Mouse (Mus musculus): ENCODE data around the gene Myt1l. TPM values are rescaled to one million over a fixed set of nuclear protein-coding genes. Genes with fewer than 3 reads are reported as not detected.

Gene Myt1l
- polyA plus RNA-seq, 2 experiments from 2014 or later: 0.20 TPM; not detected in 1

DNA sequence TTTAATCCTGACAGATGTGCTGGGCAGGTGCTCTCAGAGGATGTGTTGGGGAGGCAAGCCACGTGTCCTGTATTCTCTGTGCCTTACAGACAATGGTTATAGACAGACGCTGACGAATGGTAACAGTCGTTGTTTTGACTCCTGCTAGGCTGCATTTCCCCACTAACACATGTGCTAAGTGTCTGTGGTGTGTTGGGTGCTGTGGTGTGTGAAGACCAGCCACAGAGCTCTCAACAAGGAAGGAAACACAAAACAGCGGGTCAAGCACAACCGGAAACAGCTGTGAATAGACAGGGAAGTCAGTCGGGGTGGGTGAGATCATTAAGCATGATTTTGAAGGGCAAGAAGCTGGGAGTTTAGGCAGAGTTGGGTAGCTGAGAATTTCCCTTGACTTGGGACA lies 41.1 kb downstream of the Myt1l start:
- no peak for ATAC-seq

DNA sequence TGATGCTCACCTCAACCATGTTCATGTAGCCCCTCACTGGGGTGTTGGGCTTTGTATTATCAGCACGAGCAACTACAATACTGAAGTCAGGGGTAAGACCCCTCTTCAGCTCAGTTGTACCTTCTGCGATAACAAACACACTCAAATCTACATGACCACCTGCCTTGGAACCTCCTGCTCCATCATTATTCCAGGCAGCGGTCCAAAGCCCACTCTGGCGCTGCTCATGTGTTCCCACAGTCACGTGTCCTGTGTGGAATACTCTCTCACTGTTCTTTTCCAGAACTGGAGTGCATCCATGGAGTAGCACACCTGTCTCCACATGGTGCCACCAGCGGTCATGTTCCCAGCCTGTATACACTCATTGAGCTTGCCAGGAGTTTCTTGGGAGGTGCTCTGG lies 42.2 kb downstream of the Myt1l start:
- no peak for ATAC-seq

DNA sequence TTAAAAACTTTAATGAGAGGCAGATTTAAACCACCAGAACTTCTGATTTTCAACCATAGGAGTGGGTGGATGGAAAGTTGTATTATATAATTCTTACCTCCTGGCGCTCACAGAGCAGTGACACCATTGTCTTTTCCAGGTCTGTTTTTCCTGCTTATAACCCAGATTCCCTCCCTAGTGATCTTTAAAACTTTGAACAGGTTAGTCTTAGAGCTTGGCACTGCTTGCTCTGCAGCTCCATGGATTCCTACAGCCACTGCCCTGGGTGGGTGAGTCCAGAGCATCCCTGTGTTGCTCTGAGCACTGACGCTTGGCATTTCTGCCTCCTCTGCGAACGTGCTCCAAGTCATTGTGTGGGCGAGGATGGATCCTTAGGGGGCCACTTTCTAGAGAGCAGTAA lies 43.4 kb downstream of the Myt1l start:
- no peak for ATAC-seq

DNA sequence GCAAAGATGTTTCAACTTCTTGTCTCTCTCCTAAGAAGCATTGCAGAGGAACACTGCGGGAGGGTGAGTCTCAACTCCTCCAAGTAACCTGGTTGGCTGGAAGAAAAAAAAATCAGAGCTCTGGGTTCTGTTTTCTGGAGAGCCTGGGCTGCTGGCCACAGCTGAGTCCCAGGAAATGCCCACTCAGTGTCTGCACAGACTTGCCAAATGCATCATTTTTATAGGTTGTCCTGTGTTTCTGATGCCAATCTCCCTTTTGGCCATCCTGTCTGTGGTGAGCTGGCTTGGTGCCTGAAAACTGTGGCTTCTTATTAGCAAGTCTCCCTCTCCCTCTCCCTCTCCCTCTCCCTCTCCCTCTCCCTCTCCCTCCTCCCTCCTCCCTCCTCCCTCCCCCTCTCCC lies 65.6 kb downstream of the Myt1l start:
- no peak for ATAC-seq

DNA sequence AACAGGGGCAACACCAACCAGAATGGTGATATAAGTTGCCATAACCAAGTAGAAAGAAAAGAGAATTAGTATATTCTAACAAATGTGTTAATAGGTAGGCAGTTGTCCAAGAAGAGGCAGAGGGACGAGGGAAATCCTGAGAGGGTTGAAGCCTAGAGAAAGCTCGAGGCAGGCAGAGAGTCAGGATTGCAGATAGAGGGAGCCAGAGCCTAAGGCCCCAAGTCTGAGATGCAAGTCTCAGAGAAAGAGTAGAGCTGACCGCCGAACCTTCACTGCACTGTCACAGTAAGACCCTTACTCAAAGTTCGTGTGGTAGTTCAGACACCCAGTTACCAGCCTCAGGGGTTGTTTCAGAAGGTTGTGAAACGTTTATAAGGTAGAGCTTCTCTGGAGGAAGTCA lies 71.7 kb downstream of the Myt1l start:
- no peak for ATAC-seq

DNA sequence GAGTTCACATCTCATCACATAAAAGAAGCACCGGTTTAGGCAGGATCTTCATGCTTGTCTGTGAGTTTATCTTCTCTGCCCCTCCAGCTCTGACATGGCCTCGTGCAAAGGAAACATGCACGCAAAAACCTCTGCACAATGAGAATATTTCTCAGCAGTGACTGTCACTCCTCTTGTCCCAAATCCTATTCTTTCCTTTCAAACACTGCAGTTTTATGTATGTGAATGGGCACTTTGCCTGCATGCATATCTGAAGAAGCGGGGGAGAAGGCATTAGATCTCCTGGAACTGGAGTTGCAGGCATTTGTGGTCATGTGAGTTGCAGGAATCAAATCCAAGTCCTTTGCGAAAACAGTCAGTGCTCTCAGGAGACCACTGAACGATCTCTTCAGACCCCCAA lies 73.0 kb downstream of the Myt1l start:
- no peak for ATAC-seq

DNA sequence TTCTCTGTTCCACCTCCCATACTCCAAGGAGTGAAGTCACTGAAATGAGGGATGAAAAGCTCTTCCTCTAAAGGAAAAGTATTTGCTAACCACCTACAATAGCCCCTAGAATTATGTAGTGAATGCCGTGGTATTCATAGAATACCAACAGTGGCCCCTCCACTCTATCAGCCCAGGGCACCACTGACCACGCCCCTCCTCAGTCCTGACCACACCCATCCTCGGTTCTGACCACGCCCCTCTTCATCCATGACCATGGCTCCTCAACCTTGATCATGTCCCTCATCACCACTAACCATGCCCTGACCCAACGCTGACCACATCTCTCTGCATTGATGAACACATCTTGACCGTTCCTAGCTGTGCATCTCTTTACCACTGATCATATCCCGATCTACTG lies 76.5 kb downstream of the Myt1l start:
- ATAC-seq: no peak

DNA sequence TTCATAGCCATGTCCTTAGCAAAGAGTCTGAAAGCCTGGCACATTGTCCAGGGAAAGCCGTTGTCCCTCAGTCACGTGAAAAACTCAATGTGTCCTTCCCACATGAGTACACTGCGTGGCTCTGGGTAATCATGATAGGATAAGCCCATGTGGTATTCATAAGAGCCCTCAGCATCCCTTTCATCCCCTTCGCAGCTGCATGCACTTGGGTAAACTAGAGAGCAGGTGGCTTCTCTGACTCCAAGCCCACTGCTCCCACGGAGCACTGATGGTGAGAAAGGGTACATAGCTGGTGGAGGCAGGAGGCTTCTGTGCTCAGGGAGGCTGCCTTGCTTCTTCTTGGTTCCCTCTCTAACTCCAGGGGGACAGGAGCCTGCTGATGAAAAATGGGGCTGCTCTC lies 76.9 kb downstream of the Myt1l start:
- ATAC-seq: no peak

DNA sequence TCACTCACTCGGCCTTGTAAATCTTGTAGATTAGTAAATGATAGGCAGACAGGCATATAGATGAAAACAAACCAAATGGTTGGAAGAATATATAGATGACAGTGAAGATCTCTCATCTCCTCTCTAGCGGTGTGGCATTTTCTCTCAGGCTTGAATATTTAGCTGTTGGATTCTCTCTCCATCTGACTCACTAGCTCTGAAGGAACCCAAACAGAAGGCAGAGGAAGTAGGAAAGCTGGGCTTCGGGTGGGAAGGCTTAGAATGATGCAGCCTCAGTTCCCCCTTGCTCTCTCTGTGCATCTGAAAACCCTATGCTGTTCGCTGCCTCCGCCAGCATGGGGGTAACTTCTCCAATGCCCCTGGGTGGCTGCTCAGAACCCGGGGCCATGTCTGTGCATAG lies 78.0 kb downstream of the Myt1l start:
- no peak for ATAC-seq

DNA sequence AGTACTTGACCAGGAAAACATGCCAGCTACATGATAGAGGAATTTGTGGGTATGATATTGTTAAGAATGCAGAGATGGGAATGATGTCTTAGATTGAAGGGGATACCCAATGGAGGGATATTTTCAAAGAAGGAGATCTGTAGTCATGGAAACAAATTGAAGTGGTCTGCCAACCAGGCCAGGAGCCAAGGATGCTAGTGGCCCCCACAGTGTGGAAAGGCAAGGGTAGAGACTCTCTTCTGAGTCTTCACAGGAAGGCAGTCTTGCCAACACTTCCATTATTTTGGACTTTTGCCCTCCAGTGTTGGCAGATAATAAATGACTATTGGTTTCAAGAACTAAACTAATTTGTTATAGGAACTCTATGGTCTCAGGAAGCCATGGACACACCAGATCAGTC lies 89.6 kb downstream of the Myt1l start:
- no peak for ATAC-seq

DNA sequence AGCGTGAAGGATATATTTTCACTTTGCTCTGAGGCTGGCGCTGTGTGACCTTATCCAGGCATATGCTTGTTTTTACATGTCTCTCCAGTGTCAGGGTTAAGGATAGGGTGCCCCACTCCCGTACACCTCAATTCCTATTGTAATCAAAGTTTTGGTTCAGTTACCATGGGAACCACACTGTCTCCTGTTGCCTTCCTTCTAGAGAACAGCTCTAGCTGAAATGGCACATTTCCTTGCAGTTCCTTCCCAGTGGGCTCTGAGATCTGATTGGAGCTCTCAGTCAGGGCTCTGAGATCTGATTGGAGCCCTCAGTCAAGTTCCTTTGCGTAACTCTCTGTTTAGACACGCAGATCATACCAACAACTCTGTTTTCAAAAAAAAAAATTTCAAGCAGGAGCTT lies 93.3 kb downstream of the Myt1l start:
- no peak for ATAC-seq

DNA sequence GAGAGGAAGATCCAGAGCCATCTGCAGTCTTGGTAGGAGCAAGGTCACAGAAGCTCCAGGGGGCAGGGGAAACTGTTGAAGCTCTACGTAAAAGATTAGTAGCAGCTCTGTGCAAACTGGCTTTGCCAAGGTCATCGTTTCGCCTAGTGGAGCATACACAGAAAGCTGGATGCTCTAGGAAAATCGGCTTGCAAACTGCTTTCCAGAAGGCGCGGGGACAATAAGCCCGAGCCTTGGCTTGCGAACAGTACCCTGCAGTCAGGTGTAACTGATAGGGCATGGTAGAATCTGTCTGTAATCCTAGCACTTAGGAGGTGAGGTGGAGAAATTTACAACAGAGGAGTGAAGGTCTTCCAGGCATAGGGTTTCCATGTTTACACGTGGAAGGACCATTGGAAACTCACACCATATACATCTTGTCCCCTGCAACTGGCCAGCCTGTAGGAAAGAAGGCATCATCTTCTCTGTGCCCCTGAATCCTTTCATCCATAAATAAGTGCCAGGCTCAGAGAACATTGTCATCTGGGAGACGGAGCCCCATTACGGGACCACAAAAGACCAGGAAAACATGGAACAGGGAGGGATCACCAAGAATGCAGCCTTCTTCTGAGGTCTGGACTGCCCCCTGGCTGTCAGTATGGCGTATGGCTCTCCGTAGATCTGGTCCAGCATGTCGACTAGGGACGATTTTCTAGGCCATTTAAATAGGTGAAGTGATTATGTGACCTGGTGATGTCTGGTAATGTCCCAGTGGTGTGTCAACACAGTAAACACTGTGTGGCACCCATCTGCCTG lies 100.0 kb downstream of the Myt1l start:
- no peak for ATAC-seq

DNA sequence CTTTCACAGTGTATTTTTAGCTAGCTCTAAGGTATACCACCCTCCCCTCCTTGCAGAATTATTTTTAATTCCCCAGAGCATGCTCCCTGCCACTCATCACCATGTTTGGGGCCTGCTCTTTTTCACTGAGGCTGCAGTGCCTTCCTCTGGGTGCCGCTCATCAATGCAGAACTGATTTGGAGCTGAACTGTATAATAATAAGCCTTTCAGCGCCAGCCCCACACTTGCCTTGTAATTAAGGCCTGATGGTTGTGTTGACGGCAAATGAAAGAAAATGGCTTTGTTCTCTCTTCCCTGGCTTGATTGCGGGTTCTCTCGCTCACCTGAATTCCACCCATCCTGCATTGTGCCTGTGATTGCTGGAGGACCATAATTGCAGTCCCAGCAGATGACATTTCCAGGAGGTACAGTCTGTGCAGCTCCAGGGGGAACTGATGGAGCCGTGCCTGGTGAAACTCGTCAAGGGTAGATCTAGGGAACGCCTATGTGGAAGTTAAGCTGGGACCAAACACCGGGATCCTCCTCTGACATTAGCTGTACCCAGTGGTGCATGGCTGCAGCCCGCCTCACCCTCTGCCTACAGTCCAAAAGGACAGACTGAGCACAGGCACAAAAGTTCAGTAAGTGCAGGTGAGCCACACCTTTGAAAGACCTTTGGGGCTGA lies 101.8 kb downstream of the Myt1l start:
- no peak for ATAC-seq

DNA sequence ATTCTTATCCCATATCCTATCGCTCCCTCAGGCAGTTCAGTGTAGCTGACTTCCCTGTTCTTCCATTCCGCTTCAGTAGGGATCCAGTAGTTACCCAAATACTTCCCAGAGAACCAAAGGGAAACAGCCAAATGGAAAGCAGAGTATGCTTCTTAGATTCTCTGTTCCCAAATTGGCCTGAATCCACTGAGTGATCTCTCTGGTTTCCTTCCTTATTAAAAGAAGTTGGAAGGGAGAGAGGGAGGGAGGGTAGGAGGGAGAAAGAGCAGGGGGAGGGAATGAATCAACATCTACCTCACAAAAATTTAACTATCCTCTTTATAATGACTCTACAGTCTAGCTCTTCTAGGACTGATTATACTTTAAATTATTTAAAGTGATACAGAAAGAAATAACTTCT lies 106.3 kb downstream of the Myt1l start:
- no peak for ATAC-seq

DNA sequence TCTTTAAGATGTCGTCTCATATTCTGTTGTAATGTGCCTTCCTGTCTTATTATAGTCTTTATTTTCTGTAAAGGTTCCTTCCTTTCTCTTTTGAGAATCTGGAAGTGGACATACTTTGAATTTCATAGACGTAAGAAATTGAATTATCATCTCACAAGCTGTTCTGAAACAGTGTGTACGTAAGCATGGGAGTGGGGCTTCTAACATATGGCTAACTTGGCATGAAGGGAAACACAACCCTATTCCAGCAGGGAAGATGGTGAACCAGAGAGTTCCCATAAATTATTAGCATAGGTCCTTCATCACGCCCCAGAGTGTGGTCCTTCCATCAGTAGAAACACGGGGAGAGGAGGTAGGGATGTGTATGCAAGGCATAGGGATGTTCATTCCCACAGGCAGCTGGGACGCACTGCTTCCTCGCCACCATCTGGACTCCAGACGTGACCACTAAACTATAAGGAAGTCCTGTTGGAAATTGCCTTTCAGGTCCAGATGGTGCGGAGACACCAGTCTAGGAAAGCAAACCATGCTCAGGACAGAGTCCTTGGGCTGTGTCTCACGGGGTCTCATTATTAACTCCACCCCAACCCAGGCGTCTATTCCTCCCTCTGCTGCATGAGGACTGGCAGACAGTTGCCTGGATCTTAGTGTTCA lies 111.5 kb downstream of the Myt1l start:
- no peak for ATAC-seq

DNA sequence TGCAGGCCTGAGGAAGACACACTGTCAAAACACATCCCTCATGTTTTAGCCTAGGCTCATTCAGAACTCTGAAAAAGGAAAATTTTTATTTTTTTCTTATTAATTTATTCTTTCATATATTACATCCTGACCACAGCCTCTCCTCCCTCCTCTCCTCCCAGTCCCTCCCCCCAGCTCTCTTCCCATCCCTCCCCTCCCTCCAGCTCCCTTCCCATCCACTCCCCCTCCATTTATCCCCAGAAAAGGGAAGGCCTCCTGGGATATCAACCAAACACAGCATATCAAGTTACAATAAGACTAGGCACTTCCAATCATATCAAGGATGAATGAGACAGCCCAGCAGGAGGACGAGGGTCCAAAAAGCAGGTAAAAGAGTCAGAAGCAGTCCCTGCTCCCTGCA lies 112.0 kb downstream of the Myt1l start:
- no peak for ATAC-seq

DNA sequence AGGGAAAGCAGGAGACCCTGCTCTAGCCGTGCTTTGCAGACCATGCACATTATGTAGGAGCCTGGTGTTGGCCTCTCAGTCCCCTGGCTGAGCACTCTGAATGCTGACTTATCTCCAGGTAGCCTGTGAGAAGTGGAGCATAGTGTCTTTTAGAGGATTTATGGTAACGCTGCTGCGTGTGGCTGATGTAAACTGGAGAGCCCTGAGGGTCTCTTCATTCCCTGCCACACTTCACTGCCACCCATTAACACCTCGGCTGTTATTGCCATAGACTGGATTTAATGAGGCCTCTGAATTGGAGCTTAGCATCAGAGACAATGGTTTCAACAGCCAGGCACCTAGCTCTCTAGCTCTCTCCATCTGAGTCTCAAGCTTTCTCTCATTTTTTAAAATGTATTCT lies 114.7 kb downstream of the Myt1l start:
- no peak for ATAC-seq

DNA sequence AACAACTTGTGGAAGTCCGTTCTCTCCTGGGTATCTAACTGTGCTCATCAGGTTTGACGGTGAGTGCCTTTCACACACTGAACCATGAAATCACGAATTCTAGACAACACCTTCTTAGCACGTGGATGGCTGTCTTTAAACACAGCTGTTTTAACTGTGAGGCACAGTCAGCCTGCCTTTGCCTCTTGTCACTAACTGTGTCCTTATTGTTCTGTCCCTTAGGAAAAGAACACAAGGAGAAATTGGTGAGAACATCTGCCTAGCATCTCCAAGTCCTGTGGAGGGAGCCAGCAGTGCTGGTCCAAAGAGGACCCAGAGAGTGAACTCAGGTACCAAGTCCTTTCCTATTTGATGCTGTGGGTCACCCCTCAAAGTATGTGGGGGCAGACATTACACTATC lies 115.9 kb downstream of the Myt1l start:
- no peak for ATAC-seq

DNA sequence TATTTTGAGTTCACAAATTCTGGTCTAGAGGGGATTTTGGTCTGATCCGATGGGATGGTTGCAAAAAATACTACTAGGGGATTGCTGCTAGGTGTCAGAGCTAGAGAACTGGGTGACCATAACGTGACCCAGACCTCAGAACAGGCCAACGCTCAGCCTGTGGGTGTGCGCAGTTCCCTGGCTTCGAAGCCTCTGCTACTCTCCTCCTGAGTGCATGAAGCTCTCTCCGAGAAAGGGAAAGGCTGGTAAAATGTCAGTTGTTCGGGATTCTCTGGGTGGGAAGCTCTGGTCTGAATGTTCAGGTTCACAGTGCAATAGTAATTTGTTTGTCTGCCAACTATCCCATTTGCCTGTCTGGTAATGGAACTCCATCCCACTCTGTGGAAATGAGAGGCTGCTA lies 116.5 kb downstream of the Myt1l start:
- ATAC-seq: no peak

DNA sequence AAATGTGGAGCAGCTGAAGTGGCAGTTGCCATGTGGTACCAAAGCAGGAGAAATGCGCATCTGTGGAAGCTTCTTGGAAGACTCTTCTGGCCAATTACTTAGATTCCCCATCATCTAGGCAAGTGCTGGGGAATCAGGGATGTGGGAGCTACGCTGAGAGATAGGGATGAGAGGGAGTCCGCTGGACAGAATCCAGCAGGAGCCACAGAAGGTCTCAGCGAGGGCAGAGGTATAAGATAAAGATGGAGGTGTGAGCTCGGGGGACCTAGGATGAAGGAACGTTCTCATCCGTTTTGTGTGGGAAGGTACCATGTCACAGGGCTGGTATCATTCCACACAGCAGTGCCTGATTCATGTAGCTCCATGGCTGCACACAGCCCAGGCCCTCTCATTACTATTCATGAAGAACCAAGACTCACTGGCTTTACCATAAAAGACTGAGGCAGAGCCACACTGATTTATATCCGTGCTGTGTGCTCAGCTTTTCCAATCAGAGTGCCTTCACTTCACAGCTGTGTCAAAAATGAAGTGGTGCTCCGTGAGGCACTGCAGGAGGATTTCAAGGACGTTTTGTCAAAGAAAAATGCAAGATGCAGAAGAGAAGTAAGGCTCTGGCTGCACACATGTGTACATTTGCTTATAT lies 121.4 kb downstream of the Myt1l start:
- ATAC-seq: no peak

DNA sequence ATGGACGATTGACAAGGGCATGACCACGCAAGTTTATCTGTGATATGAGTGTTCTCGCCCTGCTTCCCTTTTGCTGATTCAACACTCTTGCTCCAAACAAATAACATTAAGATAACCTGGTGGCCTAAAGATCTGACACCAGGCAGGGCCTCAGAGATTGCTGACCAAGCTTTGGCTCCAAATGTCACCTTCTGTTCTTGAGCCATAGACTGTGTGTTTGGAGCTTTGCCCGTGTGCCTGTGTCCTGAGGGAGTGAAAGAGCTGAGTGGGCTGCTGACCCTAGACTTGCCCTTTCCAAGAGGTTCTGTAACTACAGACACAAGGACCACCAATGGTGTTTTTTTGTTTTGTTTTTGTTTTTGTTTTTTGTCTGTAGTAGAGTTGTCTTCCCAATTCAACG lies 124.3 kb downstream of the Myt1l start:
- ATAC-seq: no peak

DNA sequence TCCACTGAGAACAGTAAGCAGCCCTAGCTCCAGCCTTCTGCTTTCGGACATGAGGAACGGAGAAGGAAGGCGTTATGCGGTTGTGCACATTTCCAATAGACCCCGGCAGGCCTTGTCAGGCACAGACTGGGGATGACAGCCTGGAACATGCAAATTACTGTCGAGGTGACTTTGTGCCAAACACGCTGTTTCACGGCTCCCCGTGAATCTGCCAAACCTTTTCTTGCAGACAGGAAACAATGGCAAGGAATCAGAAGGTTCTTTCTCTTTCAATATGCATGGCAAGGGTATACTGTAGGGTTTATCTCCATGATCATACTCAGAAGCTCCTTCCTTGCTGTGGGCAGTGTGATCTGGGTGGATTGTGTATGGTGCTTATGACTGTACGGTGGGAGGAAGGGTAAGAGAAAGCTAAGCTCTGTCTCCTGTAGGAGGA lies 127.0 kb downstream of the Myt1l start:
- ATAC-seq: no peak

DNA sequence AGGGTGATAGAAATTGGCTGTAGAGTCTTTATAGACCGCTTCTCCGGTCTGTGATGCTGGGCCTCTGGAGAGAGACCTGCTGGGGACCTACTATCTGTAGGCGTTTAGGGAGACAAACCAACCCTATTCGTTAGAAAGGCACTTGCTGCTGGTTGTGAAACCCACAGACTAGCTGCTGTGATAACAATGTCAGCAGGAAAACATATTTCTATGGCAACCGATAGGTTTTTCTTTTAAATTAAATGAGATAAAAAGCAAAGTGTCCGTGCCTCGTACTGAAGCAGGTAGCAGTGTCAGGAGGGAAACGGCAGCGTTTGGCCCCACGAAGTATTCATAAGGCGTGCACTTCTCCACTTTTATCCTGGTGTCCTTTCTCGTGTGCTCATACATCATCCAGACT lies 127.5 kb downstream of the Myt1l start:
- ATAC-seq: no peak

DNA sequence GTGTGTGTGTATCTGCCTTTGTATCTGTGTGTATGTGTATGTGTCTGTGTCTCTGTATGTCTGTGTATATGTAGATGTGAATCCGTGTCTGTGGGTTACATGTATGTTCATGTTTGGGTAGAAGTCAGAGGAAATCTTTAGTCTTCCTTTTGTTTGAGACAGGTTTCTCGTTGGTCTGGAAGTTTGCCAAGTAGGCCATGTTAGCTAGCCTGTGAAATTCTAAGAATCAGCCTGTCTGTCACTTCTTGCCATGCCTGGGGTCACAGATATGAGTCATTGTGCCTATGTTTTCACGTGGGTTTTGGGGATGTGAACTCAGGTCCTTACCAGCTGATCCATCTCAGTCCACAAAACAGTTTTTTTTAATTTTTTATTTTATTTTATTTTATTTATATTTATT lies 128.9 kb downstream of the Myt1l start:
- no peak for ATAC-seq

Data from CD4-positive, CD25-positive, alpha-beta regulatory T cell, adult 4 months (primary cell).